Mouse (Mus musculus) limb, embryonic 11.5 days (tissue): ENCODE measurements around the gene 1700007K13Rik. TPM values are rescaled to one million over a fixed set of nuclear protein-coding genes. Genes with fewer than 3 reads are reported as not detected.

Source experiments
- ATAC-seq: fragments of 200-750 bp; cut with Nextera tagmentation; 2 replicates; pipeline ENCODE4 v1.8.0; 2017; ENCODE audit warnings: low read depth; ENCODE audit not compliant: insufficient number of reproducible peaks, low FRiP score, low TSS enrichment
- DNase-seq: peaks from one replicate; pipeline ENCODE4 v3.0.0-alpha.2; 2015; ENCODE audit warnings: low spot score
- H3K27ac ChIP-seq: fragments of 300-500 bp; sonication (generic); replicated peaks from 2 replicates; pipeline ENCODE4 v1.5.1; 2014; ENCODE audit warnings: low read depth, mild to moderate bottlenecking, low read length
- H3K27me3 ChIP-seq: fragments of 300-500 bp; sonication (generic); 2 replicates; pipeline ENCODE4 v1.6.1; 2014; ENCODE audit warnings: mild to moderate bottlenecking, low read length, mixed read lengths; ENCODE audit not compliant: control insufficient read depth, insufficient read depth
- H3K36me3 ChIP-seq: fragments of 300-500 bp; sonication (generic); 2 replicates; pipeline ENCODE4 v1.6.1; 2014; ENCODE audit warnings: mild to moderate bottlenecking, low read length, moderate library complexity, mixed read lengths; ENCODE audit not compliant: control insufficient read depth, insufficient read depth
- H3K4me1 ChIP-seq: fragments of 300-500 bp; sonication (generic); 2 replicates; pipeline ENCODE4 v1.6.1; 2014; ENCODE audit warnings: low read length, mixed read lengths; ENCODE audit not compliant: control insufficient read depth, insufficient read depth
- H3K4me2 ChIP-seq: fragments of 300-500 bp; sonication (generic); 2 replicates; pipeline ENCODE4 v1.6.1; 2014; ENCODE audit warnings: low read depth, mild to moderate bottlenecking, moderate library complexity; ENCODE audit not compliant: severe bottlenecking
- H3K4me3 ChIP-seq: fragments of 300-500 bp; sonication (generic); 2 replicates; pipeline ENCODE4 v1.5.1; 2014; ENCODE audit warnings: low read depth, low read length
- H3K9ac ChIP-seq: fragments of 300-500 bp; sonication (generic); 2 replicates; pipeline ENCODE4 v1.6.1; 2014; ENCODE audit warnings: mild to moderate bottlenecking, low read length
- H3K9me3 ChIP-seq: fragments of 300-500 bp; sonication (generic); 2 replicates; pipeline ENCODE4 v1.6.1; 2016; ENCODE audit warnings: low read length; ENCODE audit not compliant: control insufficient read depth
- WGBS: fragments of 180-500 bp; shearing (Covaris S2); extraction: QIAGEN DNeasy Blood & Tissue Kit; methylation state at CpG from one replicate; pipeline ENCODE4 v1.1.7; 2014; 5-methylcytosine and 5-hydroxymethylcytosine counted together
- polyA plus RNA-seq: library from polyadenylated mRNA; unstranded; fragments of >200 nt; fragmentation: Nextera tagmentation; extraction: Ambion mirVana; gene quantifications from 2 replicates; pipeline ENCODE4 v1.2.1, GENCODE M21; 2014

Gene 1700007K13Rik
- polyA plus RNA-seq, 1 experiment from 2014 or later: 0.95 TPM

DNA sequence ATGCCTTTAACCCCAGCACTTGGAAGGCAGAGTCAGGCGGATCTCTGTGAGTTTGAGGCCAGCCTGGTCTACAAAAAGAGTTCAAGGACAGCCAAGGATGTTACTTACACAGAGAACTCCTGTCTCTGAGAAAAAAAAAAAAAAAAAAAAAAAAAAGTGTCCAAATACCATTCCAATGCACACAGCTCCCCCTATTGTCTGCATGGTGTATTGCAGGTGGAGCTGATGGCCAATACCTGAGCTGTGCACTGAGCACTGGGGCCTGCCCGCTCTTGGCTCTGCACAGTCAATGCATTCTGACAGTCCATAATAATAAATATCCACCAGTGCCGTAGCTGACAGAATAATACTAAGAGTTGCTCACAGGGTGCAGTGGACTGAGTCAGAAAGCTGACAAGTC lies 2.2 kb downstream of the 1700007K13Rik start:
- H3K9me3 ChIP-seq: no peaks in the 10 kb centered on the region
- H3K4me2 ChIP-seq: no peak overlapping the region
- no peak overlapping the region for H3K9ac ChIP-seq
- no peak overlapping the region for H3K27ac ChIP-seq
- 43% methylated on average over 3 of the region's 3 CpGs for WGBS
- H3K4me1 ChIP-seq: peaks cover 2% of the 10 kb centered on the region
- DNase-seq (peak; percentile 82), ATAC-seq (no peak)
- no peak overlapping the region for H3K4me3 ChIP-seq
- H3K36me3 ChIP-seq: no peaks in the 10 kb centered on the region; the same call in 1 of the 2 replicates
- H3K27me3 ChIP-seq: no peaks in the 10 kb centered on the region

DNA sequence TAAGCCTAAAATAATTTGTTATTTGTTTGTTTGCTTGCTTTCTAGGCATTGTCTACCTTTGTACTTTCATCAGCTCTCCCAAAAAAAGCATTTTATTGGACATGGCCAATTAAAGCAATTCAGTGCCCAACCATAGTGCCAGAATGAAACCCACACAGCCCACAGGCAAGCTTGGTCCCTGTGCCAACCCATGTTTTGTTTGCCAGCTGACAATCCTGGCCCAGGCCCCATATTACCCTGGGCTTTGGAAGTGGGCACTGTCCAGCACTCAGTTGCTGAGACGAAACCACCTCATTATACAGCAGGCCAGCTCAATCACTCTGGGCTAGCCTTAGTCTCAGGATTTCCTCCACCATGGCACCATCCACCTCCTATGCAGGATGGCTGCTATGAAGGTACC lies 9.5 kb downstream of the 1700007K13Rik start:
- Histone ChIP-seq H3K27me3 (no peaks in the 10 kb centered on the region), H3K4me2 (no peak overlapping the region), H3K4me1 (no peaks in the 10 kb centered on the region), H3K4me3 (no peak overlapping the region), H3K36me3 (peaks cover 2% of the 10 kb centered on the region; the same call in 1 of the 2 replicates), H3K9me3 (no peaks in the 10 kb centered on the region), H3K9ac (no peak overlapping the region), H3K27ac (no peak overlapping the region)
- DNase-seq (no peak), ATAC-seq (no peak)
- WGBS: 80% methylated on average over 1 of the region's 1 CpGs

DNA sequence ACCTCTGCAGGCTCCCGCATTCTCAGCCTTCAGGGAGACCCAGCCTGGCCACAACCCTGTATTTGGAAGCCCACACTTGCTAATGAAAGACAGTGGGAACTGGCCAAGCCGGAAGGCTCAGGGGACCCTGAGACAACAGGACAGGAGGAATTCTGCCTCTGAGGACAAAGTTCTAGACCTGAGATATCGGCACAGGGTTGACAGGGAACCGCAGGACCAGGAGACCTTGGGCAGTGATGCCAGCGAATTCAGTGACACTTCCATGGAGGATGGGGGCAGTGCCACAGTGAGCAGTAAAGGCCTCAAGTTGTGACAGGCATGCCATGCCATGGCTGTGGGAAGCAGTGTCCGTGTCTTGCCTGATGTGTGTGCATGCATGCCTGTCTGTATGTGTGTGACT lies 12.6 kb downstream of the 1700007K13Rik start:
- H3K4me2 ChIP-seq: no peak overlapping the region
- no peak overlapping the region for H3K27ac ChIP-seq
- H3K4me3 ChIP-seq: no peak overlapping the region
- H3K9me3 ChIP-seq: no peaks in the 10 kb centered on the region
- no peak for DNase-seq
- H3K4me1 ChIP-seq: no peaks in the 10 kb centered on the region
- 90% methylated on average over 6 of the region's 6 CpGs for WGBS
- ATAC-seq: no peak
- no peak overlapping the region for H3K9ac ChIP-seq
- H3K27me3 ChIP-seq: no peaks in the 10 kb centered on the region
- H3K36me3 ChIP-seq: peaks cover 2% of the 10 kb centered on the region; the same call in 1 of the 2 replicates

DNA sequence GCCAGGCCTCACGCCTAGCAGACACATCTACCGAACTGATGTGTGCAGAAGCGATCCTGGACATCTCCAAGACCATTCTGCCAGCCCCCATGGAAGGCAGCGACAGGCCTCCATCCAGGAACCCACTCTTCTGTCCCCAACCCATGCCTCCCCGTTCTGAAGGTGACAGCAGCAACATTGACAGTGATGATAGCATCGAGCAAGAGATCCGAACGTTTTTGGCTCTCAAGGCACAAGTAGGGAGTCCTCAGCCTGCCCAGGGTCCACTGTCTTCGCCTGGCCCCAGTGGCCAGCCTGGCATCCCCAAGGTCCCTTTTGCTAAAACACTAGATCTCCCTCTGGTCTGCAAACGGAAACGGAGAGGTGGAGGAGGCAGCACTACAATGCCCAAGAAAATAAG lies 14.5 kb downstream of the 1700007K13Rik start:
- no peak for ATAC-seq
- no peaks in the 10 kb centered on the region for H3K27me3 ChIP-seq
- H3K27ac ChIP-seq: no peak overlapping the region
- WGBS: 92% methylated on average over 11 of the region's 11 CpGs
- peaks cover 2% of the 10 kb centered on the region; the same call in 1 of the 2 replicates for H3K36me3 ChIP-seq
- no peak overlapping the region for H3K4me3 ChIP-seq
- H3K9me3 ChIP-seq: no peaks in the 10 kb centered on the region
- no peak for DNase-seq
- no peak overlapping the region for H3K9ac ChIP-seq
- H3K4me2 ChIP-seq: no peak overlapping the region
- no peaks in the 10 kb centered on the region for H3K4me1 ChIP-seq

DNA sequence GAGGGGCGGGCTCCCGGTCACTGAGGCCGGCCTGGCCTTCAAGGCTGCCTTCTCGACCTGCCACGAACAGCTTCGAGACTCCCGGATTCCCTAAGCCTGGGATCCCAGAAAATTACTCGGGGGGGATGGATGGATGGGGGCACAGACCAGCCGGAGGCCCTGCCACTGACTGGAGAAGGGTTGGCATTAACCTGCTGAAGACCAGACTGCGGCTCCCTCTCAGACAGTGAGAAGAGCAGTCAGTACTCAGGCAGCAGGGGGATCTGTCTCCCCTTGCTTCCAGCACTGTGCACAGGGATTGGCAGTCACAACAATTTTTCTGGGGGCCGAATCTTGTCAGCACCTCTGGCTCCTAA lies 18.8 kb downstream of the 1700007K13Rik start:
- ATAC-seq (no peak; the same call in 1 of the 2 replicates), DNase-seq (no peak)
- Histone ChIP-seq H3K36me3 (peaks cover 2% of the 10 kb centered on the region; the same call in 1 of the 2 replicates), H3K4me3 (peak overlapping the region; percentile 62), H3K9me3 (no peaks in the 10 kb centered on the region), H3K27ac (no peak overlapping the region), H3K4me2 (peak overlapping the region; percentile 95), H3K9ac (peak overlapping the region; percentile 78), H3K27me3 (no peaks in the 10 kb centered on the region), H3K4me1 (no peaks in the 10 kb centered on the region)
- 11% methylated on average over 11 of the region's 11 CpGs for WGBS

DNA sequence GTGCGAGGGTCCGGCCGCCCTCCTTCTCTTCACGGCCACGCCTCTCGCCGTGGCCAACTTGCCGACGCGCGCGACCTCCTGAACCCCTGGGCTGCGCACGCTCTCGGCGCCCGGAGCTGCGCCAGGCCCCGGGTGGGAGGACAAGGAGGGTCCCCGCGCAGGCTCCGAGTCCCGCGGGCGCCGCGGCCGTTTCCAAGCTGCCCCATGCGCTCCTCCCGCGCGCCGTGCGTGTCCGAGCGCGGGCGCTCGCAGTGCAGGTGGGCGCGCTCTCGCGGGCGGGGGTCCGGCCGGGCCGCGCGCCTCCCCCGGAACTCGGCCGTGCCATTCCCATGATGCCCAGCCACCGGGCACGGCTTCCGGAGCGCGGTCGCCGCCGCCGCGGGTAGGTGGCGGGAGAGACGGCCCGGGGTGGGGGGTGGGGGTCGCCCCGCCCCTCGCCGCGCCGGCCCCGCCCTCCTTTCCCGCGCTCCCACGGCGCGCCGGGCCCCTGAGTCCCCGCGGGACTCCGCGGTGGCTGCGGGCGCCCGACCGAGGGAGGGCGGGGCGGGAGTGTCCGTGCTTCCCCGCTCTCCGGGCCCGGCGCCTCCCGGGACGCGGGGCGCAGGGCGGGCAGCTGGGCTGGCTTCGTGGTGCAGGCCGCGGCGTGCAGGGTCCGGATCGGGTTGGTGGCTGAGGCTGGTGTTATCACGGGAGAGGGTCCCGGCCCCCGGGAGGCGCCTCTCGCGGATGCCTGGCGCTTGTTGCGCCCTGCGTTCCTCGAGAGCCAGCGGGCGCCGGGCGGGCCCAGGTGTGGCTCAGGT lies 19.4 kb downstream of the 1700007K13Rik start, which contains the start of gene Ppp1r26:
Ppp1r26 (plus strand) TSS at position 286 of the 800 bp plus-strand sequence.
- H3K4me3 ChIP-seq: peak within 1 kb of the TSS; percentile 62
- peak within 1 kb of the TSS; percentile 78 for H3K9ac ChIP-seq
- ATAC-seq (peak; percentile 20; the same call in 1 of the 2 replicates), DNase-seq (peak; percentile 58)
- H3K4me2 ChIP-seq: peak within 1 kb of the TSS; percentile 95
- H3K27ac ChIP-seq: peak within 1 kb of the TSS; percentile 33; the same call in 1 of the 2 replicates
- no peaks in the 10 kb centered on the region for H3K9me3 ChIP-seq
- H3K4me1 ChIP-seq: no peaks in the 10 kb centered on the region
- 1% methylated on average over 101 of the region's 118 CpGs for WGBS
- H3K36me3 ChIP-seq: peaks cover 1% of the 10 kb centered on the region; the same call in 1 of the 2 replicates
- no peaks in the 10 kb centered on the region for H3K27me3 ChIP-seq

DNA sequence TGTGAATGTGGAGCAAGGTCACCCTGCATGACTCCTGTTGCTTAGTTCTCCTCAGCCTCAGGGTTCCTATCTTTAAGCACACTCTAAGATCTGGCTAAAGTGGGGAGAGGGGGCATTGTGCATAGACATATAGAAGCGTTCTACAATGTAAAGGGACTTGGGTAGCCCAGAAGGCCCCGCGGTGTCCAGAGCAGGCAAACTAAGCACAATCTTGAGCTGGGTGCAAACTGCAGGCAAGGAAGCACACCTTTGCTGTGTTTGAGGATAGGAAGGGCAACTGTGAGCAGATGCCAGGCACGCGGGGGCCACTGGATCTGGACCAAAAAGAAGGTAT lies 20.0 kb downstream of the 1700007K13Rik start:
- peak overlapping the region; percentile 78 for H3K9ac ChIP-seq
- no peaks in the 10 kb centered on the region for H3K27me3 ChIP-seq
- H3K36me3 ChIP-seq: no peaks in the 10 kb centered on the region
- DNase-seq (no peak), ATAC-seq (no peak; the same call in 1 of the 2 replicates)
- peak overlapping the region; percentile 95 for H3K4me2 ChIP-seq
- H3K4me1 ChIP-seq: no peaks in the 10 kb centered on the region
- H3K9me3 ChIP-seq: no peaks in the 10 kb centered on the region
- H3K4me3 ChIP-seq: peak overlapping the region; percentile 62
- H3K27ac ChIP-seq: no peak overlapping the region
- 11% methylated on average over 5 of the region's 5 CpGs for WGBS

DNA sequence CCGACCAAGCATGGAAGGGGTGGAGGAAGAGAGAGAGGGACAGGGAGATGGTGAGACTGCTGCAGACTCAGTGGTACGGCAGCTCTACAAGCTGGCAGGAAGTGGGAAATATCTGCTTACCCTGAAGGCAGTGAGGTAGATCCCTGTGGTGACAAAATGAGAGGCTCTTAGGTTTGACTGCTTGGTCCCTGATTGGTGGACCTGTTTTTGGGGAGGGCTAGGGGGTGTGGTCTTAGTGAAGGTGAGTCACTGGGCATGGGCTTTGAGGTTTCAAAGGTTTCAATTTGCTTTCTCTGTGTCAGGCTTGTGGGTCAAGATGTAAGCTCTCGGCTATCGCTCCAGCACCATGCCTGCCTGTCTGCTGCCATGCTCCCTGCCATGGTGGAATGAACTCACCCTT lies 21.1 kb downstream of the 1700007K13Rik start:
- no peak overlapping the region for H3K9ac ChIP-seq
- no peaks in the 10 kb centered on the region for H3K36me3 ChIP-seq
- no peaks in the 10 kb centered on the region for H3K27me3 ChIP-seq
- no peak overlapping the region for H3K27ac ChIP-seq
- no peak overlapping the region for H3K4me3 ChIP-seq
- no peaks in the 10 kb centered on the region for H3K9me3 ChIP-seq
- WGBS: 83% methylated on average over 4 of the region's 4 CpGs
- no peaks in the 10 kb centered on the region for H3K4me1 ChIP-seq
- no peak overlapping the region for H3K4me2 ChIP-seq
- DNase-seq (no peak), ATAC-seq (no peak)
